Mouse (Mus musculus) thymus, adult 2 months (tissue): ENCODE measurements around the gene Ing1.

Experiments used
- CTCF ChIP-seq: fragments of 200-500 bp; IDR thresholded peaks from 2 replicates; pipeline ENCODE4 v1.5.1; 2012; ENCODE audit warnings: mild to moderate bottlenecking, control low read depth, low read length, moderate library complexity, borderline replicate concordance; ENCODE audit not compliant: control insufficient read depth, poor library complexity, insufficient read depth; ENCODE audit errors: extremely low read depth
- POLR2A ChIP-seq: fragments of 200-500 bp; IDR thresholded peaks from 2 replicates; pipeline ENCODE4 v1.6.1; 2012; ENCODE audit warnings: mild to moderate bottlenecking, low read length, control low read depth, moderate library complexity; ENCODE audit not compliant: control insufficient read depth, poor library complexity, insufficient read depth; ENCODE audit errors: extremely low read depth

DNA sequence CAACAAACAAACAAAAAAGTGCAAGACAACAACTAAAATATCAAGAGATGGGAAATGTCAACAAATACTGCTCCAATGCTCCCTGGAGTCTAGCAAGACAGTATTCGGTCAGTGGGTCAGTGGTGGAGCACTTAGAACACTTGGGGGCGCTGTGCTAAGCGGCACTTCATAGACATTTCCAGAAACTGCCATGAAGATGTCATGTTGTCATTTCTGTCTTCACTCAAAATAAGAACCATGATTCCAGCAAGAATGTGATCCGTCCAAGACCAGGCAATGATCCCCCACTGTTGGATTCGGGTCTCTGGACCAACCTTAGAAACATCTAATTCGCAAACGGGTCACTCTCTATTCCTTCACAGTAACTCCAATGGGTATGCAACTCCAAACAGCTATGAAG, 5.7 kb upstream of the Ing1 start:
- TF ChIP-seq POLR2A = no peak
- no peak for TF ChIP-seq CTCF
